Mouse (Mus musculus): Measurements from ENCODE around the gene Ctbp2.

Ctbp2 gene

DNA sequence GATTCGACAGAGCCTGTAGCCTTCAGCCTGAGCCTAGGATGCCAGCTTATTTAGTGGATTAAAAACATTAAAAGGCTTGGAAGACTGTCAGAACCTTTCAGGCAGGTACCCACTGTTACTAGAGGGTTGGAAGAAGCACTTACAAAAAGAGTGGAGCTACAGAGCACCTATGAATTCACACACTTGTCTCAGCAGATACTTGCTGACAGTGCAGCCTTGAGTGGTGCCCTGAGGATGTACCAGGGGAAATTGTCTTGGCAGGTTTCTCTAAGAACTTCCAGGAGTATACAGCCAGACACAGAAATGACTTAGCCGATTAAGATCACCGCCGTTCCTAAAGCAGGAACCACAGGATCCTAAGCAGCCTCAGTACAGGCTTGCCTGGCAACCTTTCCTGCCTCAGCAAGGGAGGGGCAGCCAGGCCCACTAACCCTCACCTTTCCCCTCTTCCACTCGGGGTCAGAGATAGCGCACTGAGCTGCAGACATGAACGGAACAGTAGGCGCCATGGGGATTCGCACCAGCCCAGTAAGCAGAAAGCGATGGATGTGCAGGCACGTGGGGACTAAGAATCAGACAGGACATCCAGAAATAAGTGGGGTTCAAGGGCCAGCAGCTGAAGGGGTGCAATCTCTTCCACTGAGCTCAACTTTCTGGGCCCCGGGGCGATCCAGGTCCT is 40.1 kb downstream of the Ctbp2 start:
- no peak for DNase-seq

GRCm38 (mm10) chr7:133078929-133079328 is 45.2 kb downstream of the Ctbp2 start:
- DNase-seq, result no peak

DNA sequence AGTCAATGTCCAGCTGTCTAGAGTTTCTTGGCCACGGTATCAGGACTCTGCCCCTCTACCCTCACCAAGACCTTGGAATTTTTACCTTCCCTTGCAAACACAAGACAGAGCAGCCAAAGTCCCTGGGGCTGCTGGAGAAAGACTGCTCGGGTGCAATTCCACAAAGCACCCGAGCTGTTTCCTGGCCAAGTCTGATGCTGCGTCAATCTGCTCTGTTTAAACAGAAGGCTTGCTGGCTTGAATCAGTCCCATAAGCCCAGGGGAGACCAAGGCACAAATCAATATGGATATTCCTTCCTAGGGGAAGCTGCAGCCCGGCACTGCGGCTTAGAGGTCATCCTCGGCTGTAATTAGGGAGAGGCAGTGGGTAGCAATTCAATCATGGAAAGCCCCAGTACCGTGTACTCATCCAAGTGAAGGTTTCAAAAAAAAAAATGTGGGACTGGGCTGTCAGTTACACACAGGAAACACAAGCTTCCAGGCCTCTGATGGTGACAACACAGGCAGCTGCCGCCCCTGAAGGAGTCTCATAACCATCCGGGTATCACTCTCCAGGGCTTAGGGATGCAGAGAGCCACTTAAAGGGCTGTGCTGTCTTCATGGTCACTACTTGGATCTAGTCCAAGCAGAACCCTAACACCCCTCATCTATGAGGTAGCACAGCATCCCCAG is 49.6 kb downstream of the Ctbp2 start:
- DNase-seq, result no peak

GRCm38 (mm10) chr7:133073147-133073651 is 51.0 kb downstream of the Ctbp2 start:
- DNase-seq, result no peak

GRCm38 (mm10) chr7:133072535-133072934 is 51.6 kb downstream of the Ctbp2 start:
- no peak for DNase-seq

DNA sequence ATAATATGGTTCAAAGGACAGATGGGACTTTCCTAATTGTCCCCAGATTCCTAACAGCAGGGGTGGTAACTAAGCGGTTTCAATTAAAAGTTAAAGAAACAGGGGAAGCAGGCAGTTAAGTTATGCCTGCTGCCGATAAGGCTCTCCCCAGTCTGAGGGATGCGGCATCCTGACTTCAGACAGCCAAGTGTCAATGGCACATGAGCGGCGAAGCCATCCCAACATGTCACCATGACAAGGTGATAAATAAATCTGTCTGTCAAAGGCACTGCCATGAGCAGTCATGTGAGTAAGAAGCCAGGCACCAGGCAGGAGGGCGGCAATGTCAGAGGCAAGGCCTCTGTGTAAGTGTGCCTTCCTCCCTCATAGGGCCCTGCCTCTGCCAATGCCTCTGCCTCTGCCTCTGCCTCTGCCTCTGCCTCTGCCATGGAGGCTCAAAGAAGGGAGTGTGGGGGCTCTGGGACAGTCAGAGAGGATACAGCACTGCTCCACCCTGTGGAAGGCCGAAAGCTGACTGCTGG is 56.8 kb downstream of the Ctbp2 start:
- no peak for DNase-seq

GRCm38 (mm10) chr7:133066776-133067175 is 57.4 kb downstream of the Ctbp2 start:
- DNase-seq, result peak; percentile 21

- no peak for DNase-seq
Observed at GRCm38 (mm10) chr7:133062055-133062454, 62.1 kb downstream of the Ctbp2 start.

- DNase-seq, result no peak
Observed at GRCm38 (mm10) chr7:133060170-133060569, 64.0 kb downstream of the Ctbp2 start.

GRCm38 (mm10) chr7:133059517-133060104 is 64.5 kb downstream of the Ctbp2 start:
- no peak for DNase-seq

GRCm38 (mm10) chr7:133059150-133059509 is 65.0 kb downstream of the Ctbp2 start:
- DNase-seq, result no peak

GRCm38 (mm10) chr7:133058496-133059149 is 65.5 kb downstream of the Ctbp2 start:
- DNase-seq, result no peak

DNA sequence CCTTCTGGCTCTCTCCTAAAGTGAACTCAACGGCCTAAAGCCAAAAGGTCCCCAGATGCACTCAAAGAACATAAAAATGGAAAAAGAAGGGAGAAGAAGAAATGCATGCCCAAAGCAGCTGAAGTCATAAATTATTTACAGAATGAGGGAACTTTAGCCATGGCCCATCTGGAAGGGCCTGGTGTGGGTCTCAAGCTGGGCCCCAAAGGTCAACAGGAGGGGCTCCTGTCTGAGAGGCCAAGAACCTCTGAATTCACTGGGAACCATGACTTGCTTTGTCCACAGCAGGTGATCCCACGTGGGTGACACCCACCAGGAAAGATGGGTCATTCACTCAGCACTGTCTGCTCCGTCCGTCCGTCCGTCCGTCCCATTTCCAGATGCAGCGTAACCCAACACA is 67.2 kb downstream of the Ctbp2 start:
- no peak for DNase-seq

GRCm38 (mm10) chr7:133054486-133054885 is 69.7 kb downstream of the Ctbp2 start:
- no peak for DNase-seq

DNA sequence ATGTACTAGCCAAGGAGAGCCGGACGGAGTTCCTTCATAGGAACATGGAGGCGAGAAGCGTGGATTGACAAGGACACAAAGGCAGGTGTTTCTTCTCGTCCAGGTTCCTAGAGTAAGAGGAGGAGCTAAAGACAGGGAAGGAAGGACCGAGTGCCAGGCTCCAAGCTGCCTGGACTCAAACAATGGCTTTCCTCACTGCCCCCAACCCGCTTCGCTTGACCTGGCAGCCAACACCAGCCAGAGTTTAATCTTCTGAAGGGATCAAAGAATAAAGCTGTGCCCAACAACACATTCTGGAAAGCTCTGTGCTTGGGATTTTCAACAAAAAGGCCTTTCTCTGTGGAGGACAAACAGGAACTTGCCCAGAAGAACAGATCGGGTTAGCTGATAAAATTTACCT is 70.4 kb downstream of the Ctbp2 start:
- no peak for DNase-seq

DNA sequence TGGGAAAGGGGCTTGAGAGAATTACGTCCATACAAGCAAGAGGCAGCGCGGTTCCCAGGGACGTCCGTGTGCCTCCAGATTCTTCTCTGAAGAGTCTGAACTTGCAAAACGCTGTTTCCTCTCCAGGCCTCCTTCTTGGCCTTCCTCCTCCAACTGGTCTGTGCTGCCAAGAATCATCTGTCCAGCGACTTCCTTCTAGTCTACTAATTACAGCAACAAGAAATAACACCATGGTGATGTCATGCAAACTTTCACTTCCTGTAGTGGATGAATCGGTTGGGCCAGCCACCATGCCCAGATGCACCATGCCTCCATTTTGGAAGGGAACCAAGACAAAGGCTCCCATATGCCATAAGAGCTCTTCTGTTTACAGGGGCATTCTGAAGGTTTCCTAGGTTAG is 71.3 kb downstream of the Ctbp2 start:
- DNase-seq, result no peak

- no peak for DNase-seq
Observed at GRCm38 (mm10) chr7:133050681-133051080, 73.5 kb downstream of the Ctbp2 start.

DNA sequence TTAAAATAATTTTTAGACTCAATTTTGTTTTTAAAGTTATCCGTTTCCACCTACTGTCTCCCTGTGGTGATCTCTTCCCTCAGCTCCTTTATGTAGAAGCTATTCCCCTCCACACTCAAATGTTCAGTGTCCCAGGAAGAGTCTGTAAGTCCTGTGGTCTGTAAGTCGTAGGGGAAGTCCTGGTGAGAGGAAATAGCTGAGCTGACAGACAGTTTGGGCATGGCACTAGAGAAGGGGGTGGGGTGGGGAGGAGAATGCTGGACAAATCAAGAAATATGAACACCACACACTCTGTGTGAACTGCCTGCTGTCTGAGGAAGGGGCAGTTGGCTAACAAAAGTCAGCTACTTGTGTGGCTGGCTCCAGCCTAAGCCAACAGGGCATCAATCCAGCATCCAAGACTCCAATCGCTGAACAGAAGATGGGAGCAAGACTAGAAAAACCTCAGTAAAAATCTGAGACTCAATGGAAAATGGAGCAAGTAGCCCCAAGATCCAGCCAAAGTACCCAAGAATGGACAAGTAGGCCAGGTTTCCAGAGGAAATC is 76.0 kb downstream of the Ctbp2 start:
- DNase-seq, result no peak

GRCm38 (mm10) chr7:133047287-133047686 is 76.9 kb downstream of the Ctbp2 start:
- no peak for DNase-seq

DNA sequence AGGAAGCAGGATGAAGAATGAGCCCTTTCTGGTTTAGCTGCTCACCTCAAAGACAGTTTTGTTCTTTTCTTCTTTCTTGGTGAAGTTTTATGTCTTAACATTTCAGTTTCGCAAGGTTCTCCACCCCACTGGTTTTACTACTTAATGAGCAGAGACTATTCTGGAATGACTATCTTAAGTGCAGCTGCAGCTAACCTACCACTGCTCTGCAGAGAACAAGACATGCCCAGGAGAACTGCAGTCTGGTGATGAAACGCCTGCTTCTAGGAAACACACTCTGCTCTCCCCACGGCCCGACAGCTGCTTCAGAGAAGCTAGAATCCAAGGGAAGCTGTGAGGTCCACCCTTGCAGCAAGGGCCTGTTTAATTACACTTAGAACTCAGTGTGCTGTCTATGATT is 79.4 kb downstream of the Ctbp2 start:
- DNase-seq, result no peak

GRCm38 (mm10) chr7:133041784-133042183 is 82.4 kb downstream of the Ctbp2 start:
- no peak for DNase-seq

- DNase-seq, result no peak
Observed at GRCm38 (mm10) chr7:133040688-133041345, 83.3 kb downstream of the Ctbp2 start.
